Mouse (Mus musculus) cerebellum, adult 11-12 months (tissue): Measurements from ENCODE around the gene Tmem255b.

Experiments
- DNase-seq: peaks from one replicate; pipeline ENCODE4 v3.0.0; 2022

Tmem255b gene

DNA sequence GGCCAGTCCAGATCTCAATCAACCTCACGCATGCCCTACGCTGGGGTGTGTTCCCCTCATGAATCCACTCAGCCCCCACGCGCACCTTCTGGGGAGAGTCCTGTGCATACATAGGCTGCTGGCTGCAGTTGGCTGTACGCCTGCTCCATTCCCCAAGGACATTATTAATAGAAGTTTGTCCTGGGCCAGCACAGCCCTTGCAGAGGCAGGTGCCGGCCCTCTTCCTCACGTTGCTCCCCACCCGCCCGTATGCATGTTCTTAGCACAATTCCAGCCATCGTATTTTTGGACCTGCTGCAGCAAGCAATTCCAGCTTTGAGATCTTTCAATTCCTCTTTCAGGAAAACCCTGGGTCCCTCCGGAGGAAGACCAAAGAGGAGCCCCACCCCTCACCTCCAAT, 58.0 kb downstream of the Tmem255b start:
- DNase-seq: peak; percentile 58

DNA sequence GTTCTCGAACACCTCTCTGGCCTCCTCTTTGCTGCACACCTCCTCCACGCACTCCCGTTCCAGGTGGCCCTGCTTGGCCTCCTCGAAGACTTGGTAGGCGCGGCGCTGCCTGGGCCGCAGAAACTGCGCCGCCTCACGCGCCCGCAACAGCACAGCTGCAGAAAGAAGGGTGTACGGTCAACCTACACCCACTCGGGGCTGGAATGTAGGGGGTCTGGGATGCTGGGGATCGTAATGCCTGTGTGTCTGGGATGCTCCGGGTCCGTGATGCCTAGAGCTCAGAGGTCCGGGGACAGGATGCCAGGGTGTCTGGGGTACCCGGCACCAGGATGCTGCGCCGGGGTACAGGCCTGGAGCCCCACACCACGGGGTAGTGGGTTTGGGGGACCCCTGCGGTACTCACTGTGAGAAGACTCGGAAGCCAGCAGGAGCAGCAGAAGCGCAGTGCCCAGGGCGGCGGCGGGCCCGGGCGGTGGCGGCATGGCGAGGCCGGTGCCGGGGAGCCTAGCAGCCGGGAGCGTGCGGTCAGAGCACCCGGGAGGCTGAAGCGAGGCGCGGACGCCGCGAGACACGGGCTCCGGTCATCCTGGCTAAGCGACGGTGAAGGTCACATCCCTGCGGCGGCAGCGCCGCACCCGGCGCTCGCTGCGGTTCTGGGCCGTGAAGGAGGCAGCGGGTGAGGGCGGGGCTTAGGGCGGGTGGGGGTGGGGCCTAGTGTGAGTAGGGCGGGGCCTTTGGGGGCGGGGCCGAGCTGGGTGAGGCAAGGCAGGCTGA, 59.1 kb downstream of the Tmem255b start, which contains the start of gene Gas6:
Gene Gas6, minus strand, starts transcription at position 633 of the 774 bp plus-strand sequence.
- DNase-seq: peak; percentile 79

DNA sequence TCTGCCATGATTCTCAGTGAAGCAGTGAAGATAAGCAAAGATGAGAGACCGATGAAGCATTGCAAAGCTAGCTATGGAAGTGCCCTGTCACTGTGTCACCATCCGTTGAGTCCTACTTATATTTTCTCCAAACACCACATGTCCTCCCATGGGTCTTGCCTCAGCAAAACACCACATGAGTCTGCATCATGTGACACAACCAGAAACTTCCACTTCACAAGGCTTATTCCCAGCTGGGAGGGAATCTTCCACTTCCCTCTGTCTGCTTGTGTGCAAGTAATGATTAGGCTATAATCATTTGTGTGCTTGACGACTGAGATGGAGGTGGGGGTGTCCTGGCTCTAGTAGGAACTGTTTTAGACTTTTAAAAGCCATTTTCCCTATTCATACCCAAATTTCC, 66.2 kb downstream of the Tmem255b start:
- no peak for DNase-seq

DNA sequence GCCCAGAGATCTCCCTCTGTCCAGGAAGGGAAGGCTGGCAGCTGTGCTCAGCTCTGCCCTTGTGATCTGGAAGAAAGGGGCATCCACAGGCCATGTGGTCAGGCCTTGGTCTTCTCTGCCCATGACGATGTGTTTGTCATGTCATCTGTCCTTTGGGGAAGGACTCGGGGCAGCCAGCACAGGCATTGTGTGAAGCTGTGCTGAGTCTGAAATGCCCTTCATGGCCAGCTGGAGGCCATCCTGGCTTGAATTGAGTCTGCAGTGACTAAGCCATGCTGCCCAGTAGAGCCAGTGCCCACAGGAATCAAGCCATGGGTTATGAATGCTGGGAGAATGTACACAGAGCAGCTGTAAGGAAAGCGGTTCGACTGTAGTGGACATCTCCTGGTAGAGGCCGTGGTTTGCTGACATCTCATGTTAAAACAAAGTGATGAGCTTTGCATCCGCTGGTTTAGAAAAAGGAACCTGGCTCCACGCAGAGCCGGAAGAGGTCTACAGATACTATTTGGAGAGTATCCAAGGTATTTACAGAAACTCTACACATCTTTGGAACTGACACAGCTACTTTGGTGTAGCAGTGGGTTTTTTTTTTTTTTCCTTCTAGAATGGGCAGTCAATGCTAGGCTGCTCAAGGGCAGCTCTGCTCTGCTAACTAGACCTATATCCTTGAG, 69.1 kb downstream of the Tmem255b start:
- no peak for DNase-seq

DNA sequence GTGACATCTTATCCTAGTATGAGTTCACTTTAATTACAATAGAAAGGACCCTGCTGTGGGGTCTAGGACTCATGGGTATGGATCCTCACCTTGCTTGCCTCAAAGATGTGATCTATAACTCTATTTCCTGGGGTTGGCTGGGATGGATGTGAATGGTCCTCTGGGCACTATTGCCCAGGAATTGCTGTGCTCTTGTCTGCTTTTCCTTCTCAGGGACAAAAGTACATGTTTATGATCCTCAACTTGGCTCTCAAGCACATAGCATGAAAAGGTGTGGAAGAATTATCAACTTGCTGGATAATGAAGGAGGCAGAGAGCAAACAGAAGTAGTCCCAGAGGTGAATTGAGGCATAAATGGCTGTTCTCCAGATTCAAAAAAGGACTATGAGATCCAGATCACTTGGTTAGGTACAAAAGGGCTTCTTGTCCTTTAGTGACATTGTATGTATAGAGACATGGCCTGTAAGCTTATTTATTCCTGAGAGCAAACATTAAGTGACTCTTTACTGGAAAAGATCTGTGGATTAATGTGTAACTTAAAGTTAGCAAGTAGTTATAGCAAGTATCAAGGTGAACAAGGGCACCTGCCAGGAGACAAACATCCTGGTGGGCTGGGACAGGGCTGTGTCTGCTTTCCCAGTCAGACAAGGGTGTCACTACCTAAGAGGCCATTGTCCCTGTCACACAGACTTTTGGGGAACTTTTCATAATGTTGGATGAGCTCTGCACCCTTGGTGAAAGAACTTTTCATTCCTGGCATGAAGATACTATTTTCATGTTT, 70.1 kb downstream of the Tmem255b start:
- DNase-seq: no peak

DNA sequence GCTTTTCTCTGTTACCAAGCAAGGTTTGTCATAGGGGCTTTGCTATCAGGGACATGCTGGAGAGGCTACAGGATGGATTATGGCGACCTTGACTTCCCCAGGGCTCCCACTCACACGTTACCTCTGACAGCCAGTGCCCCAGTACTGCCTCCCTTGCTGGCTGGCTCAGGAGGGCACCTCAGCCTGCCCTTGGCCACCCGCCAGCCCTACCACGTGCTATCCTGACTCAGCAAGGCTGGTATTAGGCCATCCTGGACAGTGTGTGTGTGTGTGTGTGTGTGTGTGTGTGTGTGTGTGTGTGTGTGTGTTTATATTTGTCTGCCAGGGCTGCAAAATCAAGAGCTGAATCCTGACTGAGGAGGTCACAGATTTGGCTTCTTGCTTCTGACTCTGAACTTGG, 71.9 kb downstream of the Tmem255b start:
- no peak for DNase-seq

DNA sequence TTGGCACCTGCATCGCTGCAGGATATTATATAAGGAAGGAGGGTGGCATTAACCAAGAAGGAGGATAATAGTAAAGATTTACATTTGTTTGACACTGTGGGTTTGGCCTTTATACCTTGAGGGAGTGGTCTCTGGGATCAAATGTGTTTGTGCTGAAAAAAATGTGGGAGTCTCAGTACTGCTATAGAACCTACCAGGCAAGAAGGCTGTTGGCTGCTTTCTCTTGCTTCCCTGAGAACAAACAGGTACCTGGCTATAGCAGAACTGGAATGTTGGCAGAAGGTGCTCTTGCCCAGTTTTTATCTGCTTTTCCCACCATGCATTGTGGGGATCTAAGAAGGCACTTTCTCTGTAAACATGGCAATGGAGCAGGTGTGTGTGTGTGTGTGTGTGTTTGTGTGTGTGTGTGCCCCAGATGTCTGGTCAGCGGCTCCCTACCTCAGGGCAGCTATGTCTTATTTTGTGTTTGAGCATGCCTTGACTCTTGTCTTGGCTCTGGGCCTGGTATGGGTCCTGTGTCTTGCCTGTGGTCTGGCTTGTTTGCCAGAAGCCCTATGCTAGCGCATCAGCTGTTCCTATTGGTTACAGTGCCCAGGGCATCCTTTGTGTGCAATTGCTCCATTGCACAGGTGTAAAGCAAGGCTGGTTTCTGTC, 72.4 kb downstream of the Tmem255b start:
- no peak for DNase-seq

DNA sequence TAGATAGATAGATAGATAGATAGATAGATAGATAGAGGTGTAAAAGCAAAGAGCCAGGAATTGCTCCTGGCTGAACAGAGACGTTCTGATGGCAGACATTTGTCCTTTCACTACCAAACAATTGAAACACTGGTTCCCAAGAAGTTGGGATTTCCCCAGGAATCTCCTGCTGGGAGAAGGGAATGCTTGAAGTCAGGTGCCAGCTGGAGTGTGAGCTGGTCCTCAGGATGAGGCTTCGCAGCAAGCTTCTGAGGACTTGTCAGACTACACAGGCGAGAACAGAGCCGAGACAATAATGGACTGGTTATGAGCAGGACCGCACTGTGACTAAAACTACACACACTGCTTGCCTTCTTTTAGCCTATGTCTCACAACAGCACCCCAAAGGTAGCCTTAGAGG, 77.0 kb downstream of the Tmem255b start:
- peak; percentile 74 for DNase-seq

DNA sequence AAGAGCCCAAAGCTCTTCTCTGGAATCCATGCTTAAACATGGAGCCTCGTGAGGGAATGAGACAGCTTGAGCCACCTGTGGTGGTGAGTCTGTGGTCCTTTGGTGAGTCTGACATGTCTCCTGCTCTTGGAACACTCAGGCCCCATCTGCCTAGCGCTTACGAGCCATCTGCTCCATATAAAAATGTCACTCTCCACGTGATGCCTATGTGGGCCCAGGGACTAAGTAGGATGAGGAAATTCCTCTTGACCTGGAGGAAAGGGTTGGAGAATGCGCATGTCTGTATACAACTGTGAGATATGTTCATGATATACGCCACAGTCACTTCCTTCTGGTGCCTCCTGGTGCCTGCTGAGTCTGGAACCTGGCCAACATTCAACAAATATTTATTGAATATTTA, 77.7 kb downstream of the Tmem255b start:
- DNase-seq: peak; percentile 90

DNA sequence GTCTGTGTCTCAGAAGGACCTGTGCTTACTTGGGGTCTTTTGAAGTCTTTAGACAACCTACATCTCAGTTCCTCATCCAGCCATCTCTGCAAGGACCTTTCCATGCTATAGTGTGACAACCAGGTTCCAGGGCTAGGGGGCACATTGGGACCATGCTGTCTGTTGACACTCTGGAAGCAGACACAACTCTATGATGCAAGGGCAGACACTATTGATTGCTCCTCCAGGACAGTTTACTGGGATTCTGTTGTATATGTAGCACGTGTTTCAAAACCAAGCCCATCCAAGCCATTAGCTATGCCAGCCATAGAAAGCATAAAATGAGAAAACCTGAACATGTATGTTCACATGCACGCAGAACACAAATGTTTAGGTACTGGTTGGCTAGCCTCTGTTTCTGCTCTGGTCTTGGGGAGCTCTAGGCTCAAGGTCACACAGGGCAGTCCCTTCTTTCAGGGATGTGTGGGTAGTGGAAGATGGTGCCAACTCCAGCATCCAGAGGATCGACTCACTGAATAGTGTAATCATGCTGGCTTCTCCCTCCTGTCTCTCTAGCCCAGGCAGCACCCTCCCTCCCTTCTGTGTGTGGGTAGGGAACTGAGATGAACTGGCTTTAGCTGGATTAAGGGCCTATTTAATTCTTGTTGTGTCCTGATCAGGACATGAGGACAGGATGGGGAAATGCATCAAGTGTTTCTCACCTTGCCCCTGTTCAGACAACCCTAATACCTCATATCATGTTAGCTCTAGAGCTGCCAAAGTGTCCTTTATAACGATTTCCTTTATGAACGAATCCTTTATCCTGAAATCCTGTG, 78.8 kb downstream of the Tmem255b start:
- DNase-seq: no peak

DNA sequence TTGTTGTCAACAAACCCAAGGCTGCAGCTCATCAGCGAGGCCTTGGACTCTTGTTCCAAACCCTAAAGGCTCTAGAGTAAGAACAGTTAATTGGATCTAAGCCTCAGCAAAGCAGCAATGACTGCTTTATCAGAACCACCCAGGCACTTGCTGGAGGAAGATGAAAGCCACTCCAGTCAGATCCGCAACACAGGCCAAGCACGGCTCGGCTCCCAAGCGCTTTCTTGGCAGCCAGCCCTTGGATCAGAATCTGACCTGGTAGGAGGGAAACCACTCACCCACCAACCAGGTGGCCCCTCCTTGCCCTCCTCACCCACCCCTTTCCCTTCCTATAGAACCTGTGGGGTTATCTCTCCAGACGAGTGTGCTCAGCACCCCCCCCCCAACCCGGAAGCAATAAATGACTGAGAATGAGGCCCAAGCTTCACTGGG, 81.0 kb downstream of the Tmem255b start:
- peak; percentile 58 for DNase-seq

DNA sequence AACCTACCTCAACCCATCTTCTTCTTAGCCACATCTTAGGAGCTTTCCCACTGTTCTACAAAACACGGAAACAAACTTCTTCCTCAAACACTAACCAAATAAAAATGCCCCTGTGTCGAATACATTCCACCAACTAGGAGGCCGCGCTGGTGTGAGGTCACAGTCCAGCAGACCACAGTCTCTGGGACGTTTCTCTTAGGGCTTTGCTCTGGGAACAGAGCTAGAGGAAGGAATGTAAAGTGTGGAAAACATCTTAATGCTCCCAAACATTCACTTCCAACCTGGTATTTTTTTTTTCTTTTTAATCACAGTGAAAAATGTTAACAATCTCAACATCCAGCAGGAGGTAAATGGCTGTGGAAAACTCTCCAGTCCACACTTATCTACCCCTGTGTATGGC, 81.7 kb downstream of the Tmem255b start:
- DNase-seq: no peak

DNA sequence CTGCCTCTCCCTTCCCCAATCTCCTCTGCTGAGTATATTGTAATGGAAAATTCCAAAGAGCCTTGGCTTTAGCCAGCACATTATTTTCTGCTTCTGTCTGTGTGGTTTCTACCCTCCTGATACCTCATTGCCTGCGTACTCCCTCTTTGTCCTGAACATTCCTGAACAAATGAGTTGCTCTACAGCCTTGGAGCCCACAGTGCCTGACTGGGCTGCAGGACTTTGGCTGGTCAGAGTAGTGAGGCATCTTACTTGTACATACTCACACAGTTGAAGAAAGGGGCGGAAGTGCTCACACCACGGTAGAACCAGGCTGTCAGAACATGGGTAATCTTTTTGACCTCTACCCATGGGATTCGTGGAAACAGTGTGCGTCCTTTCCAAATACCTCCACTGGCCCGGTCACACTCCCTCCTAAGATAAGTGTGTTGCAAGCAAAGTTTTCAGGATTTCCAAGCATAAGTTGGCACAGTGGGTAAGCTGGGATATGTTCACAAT, 82.3 kb downstream of the Tmem255b start:
- no peak for DNase-seq
